Mouse (Mus musculus) olfactory bulb, adult 2 months (tissue): ENCODE results near the gene Ap5s1. TPM values are rescaled to one million over a fixed set of nuclear protein-coding genes. Genes with fewer than 3 reads are reported as not detected.
A peak's percentile ranks its signal among the peaks of the same experiment; 100 is the strongest.

Experiments
- H3K27ac ChIP-seq: fragments of 200-500 bp; 2 replicates; pipeline ENCODE4 v1.5.1; 2012; ENCODE audit warnings: low read depth, low read length; ENCODE audit not compliant: insufficient read depth
- H3K4me1 ChIP-seq: fragments of 200-500 bp; 2 replicates; pipeline ENCODE4 v1.6.1; 2012; ENCODE audit warnings: low read length; ENCODE audit not compliant: control insufficient read depth, insufficient read depth
- H3K4me3 ChIP-seq: fragments of 200-500 bp; 2 replicates; pipeline ENCODE4 v1.5.1; 2012; ENCODE audit warnings: mild to moderate bottlenecking, low read depth, low read length, moderate library complexity; ENCODE audit not compliant: insufficient read depth
- CTCF ChIP-seq: fragments of 200-500 bp; IDR thresholded peaks from 2 replicates; pipeline ENCODE4 v1.5.1; 2012; ENCODE audit warnings: low read depth, mild to moderate bottlenecking, low read length, moderate library complexity; ENCODE audit not compliant: insufficient read depth
- POLR2A ChIP-seq: fragments of 200-500 bp; IDR thresholded peaks from 2 replicates; pipeline ENCODE4 v1.6.1; 2012; ENCODE audit warnings: mild to moderate bottlenecking, low read depth, low read length, moderate library complexity; ENCODE audit not compliant: insufficient read depth
- WGBS: fragments of 180-500 bp; shearing (Covaris S2); methylation state at CpG from one replicate; pipeline ENCODE4 v1.1.7; 2018; 5-methylcytosine and 5-hydroxymethylcytosine counted together
- polyA plus RNA-seq: library from polyadenylated mRNA; stranded (reverse); fragments of >200 nt; gene quantifications from 2 replicates; pipeline ENCODE4 v1.2.4, GENCODE M21; 2012; ENCODE audit warnings: low replicate concordance; ENCODE audit not compliant: missing spikeins, insufficient read depth, insufficient read length

Gene Ap5s1
- not detected in 2 replicates for polyA plus RNA-seq

GRCm38 (mm10) chr2:131206778-131207177 is at the start of gene Ap5s1:
Gene Ap5s1 (plus strand): TSS chr2:131207078.
- H3K27ac ChIP-seq, result no peak within 1 kb of the TSS

DNA sequence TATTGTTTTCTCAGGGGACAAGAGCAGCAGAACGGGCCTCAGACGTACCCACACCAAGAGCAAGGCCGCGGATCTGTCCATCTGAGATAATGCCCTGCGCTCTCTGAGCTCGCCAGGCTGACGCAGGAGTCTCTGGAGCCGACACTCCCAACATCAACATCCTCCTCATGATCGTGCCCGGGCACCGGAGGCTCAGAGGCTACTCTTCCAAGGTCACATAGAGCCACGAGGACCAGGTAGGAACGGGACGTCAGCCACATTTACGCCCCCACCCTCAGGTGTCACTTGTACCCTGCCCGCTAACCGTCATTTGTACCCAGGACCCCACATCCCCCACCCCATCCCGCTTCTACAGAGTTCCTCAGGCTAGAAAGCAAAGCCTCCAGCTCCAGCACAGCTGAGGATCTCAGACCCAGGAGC is 47.4 kb upstream of the Ap5s1 start:
- Histone ChIP-seq H3K4me3 (peak overlapping the region; percentile 67), H3K4me1 (peaks cover 9% of the 10 kb centered on the region), H3K27ac (no peak overlapping the region)
- WGBS, result under 1% methylated on average over 18 of the region's 18 CpGs
- TF ChIP-seq POLR2A (no peak), CTCF (no peak)

More at GRCm38 (mm10) chr2:131206778-131207177, at the start of gene Ap5s1:
- WGBS, result 88% methylated on average over 4 of the region's 4 CpGs
- TF ChIP-seq POLR2A (no peak), CTCF (no peak)
- Histone ChIP-seq H3K4me1 (peaks cover 9% of the 10 kb centered on the region), H3K4me3 (no peak within 1 kb of the TSS)

- TF ChIP-seq POLR2A (peak; percentile 94), CTCF (no peak)
- under 1% methylated on average over 54 of the region's 54 CpGs for WGBS
- peak within 1 kb of the TSS; percentile 67 for H3K4me3 ChIP-seq
- peak within 1 kb of the TSS; percentile 76 for H3K27ac ChIP-seq
- H3K4me1 ChIP-seq, result peaks cover 9% of the 10 kb centered on the region
Observed at GRCm38 (mm10) chr2:131159938-131160581, 46.8 kb upstream of the Ap5s1 start, which contains the start of gene 1700037H04Rik. Gene 1700037H04Rik (minus strand): TSS chr2:131160081.

DNA sequence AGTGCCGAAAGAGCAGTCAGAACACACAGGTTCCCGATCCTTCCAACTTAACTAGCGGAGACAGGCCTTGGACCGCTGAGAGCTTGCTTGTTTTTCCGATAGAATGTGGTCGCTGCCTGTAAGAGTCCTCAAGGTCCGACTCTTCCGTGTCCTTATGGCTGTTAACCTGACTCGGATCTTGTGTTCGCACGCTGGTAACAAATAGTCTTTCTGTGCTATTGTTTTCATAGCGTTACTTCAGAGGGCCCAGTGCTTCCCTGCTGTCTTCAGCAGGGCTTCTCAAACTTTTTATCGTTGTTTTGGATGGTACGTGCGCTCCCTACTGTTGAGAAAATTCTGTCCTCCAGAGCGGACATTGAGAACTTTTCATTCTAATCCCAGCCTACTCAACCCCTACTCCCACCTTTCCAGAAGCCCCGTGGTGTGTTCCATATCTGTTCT is 46.2 kb upstream of the Ap5s1 start:
- Histone ChIP-seq H3K27ac (peak overlapping the region; percentile 76), H3K4me3 (peak overlapping the region; percentile 61), H3K4me1 (peaks cover 9% of the 10 kb centered on the region)
- TF ChIP-seq POLR2A, result no peak
- TF ChIP-seq CTCF, result no peak
- WGBS, result under 1% methylated on average over 17 of the region's 17 CpGs

- TF ChIP-seq CTCF (no peak), POLR2A (no peak)
- 89% methylated on average over 7 of the region's 7 CpGs for WGBS
- Histone ChIP-seq H3K4me3 (no peak overlapping the region), H3K4me1 (peaks cover 3% of the 10 kb centered on the region), H3K27ac (no peak overlapping the region)
Observed at GRCm38 (mm10) chr2:131163924-131164323, 43.0 kb upstream of the Ap5s1 start.

- H3K27ac ChIP-seq, result no peak overlapping the region
- WGBS, result 91% methylated on average over 2 of the region's 2 CpGs
Observed at GRCm38 (mm10) chr2:131166172-131166571, 40.7 kb upstream of the Ap5s1 start.

DNA sequence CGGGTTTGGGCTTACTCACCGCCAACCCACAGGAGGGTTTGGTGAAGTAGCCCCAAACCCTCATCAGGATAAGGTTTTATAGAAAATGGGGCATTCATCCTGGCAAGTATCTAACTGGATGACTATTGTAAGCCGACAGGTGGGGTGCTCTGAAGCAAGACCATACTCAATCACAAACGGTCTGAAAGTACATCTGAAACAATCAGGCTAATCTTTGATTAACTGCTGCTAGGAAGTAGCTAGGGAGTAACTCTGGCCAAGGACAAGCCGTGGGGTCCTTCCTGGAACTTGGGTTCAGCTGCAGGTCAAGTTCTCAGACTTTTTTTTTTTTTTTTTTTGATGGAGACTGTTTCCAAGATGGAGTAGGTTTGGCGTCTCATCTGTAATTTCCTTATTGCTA is 38.9 kb upstream of the Ap5s1 start:
- no peak overlapping the region for H3K4me3 ChIP-seq
- 81% methylated on average over 6 of the region's 6 CpGs for WGBS
- H3K27ac ChIP-seq, result no peak overlapping the region
- TF ChIP-seq CTCF (no peak), POLR2A (no peak)
- H3K4me1 ChIP-seq, result peaks cover 11% of the 10 kb centered on the region

More at GRCm38 (mm10) chr2:131166172-131166571, 40.7 kb upstream of the Ap5s1 start:
- Histone ChIP-seq H3K4me3 (no peak overlapping the region), H3K4me1 (peaks cover 5% of the 10 kb centered on the region)
- TF ChIP-seq CTCF, result no peak
- no peak for TF ChIP-seq POLR2A

DNA sequence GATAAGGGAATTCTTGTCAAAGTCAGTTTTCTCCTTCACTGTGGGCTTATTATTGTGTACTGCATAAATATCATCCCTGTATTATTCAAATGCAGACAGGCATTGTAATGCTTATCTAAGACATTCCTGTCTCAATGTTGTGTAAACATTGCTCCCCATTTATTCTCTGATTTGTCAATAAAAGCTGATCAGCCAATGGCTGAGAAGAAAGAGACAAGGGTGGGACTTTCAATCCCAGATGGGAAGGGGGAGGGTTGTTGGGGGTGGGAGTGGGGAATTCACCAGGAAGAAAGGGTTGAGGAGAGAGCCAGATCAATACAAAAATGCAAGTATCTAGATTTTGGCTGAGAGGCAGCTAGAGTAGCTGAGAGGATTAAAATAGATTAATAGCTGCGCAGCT is 38.0 kb upstream of the Ap5s1 start:
- TF ChIP-seq CTCF, result no peak
- no peak for TF ChIP-seq POLR2A
- Histone ChIP-seq H3K27ac (no peak overlapping the region), H3K4me1 (peaks cover 11% of the 10 kb centered on the region), H3K4me3 (no peak overlapping the region)
- 72% methylated on average over 1 of the region's 1 CpGs for WGBS

DNA sequence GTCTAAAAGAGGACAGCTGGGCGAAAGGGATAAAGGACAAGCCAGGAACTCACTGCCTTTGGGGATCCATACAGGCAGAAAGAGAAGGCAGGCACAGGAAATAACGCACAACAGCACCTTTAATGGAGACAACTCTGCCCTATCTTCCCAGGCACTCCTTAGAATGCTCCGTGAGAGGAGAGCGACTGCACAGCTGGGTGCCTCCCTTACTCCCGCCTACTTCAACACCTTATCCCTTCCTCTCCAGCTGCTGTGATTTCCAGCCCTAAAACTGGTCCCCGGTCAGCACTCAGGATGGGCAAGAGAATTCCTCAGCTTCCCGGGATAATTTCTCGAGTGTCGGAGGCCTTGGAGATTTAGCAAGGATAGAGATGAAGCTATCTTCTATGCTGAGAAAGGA is 35.9 kb upstream of the Ap5s1 start:
- TF ChIP-seq POLR2A (no peak), CTCF (no peak)
- H3K27ac ChIP-seq, result no peak overlapping the region
- no peak overlapping the region for H3K4me3 ChIP-seq
- peaks cover 11% of the 10 kb centered on the region for H3K4me1 ChIP-seq
- WGBS, result 49% methylated on average over 9 of the region's 9 CpGs
